15 mouse cellular contexts compared by ENCODE assay signal in the genomic region with DNA sequence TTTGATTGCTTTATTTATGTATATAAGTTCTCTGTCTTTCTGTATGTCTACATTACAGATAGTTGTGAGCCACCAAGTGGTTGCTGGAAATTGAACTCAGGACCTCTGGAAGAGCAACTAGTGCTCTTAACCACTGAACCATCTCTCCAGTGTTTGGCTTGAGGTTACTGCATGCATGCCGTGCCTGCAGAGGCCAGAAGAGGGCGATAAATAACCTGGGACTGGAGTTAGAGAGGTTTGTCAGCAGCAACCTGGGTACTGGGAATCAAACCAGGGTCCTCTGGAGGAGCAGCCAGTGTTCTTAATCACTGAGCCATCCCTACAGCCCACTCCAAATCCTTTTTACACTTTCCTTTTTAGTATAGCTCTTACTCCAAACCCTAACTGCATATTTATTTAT. TPM values are rescaled to one million over a fixed set of nuclear protein-coding genes. Genes with fewer than 3 reads are reported as not detected.
DNase-seq lines count a peak whose midpoint lies in the region; ATAC-seq and TF ChIP-seq lines count a peak whose summit lies in the region.
"Had no signal": no experiment of that assay in that cellular context is flagged by ENCODE, and none has a peak within 500 bp of the region (broad histone marks: within the 10 kb centered on the region; RNA-seq: fewer than 3 reads in every experiment).

No protein-coding gene starts in this region.

- peaks cover 29 to 48% of the 10 kb centered on the region in 2 experiments for H3K4me1 ChIP-seq in liver, embryonic 14.5 days (replicated peaks; ENCODE audit: control insufficient read depth in 2 of 2, insufficient read depth in 2 of 2, low read length in 1 of 2)
- H3K4me1 ChIP-seq in liver, embryonic 11.5 days (replicated peaks; ENCODE audit: control insufficient read depth, insufficient read depth, low read length), result peaks cover 11% of the 10 kb centered on the region
- peaks cover 2% of the 10 kb centered on the region for H3K4me1 ChIP-seq in bone marrow, adult 2 months (ENCODE audit: control insufficient read depth, insufficient read depth, low read length)
- H3K4me1 ChIP-seq in forebrain, postnatal 0 days (ENCODE audit: insufficient read depth), result peaks cover 5% of the 10 kb centered on the region; the same call in 1 of the 2 replicates
- H3K4me1 ChIP-seq in forebrain, embryonic 12.5 days, result peaks cover 16% of the 10 kb centered on the region

- H3K36me3 ChIP-seq in liver, embryonic 14.5 days (replicated peaks; ENCODE audit: control insufficient read depth, insufficient read depth, low read depth), result no peaks in the 10 kb centered on the region
- no peaks in the 10 kb centered on the region for H3K36me3 ChIP-seq in liver, embryonic 11.5 days (ENCODE audit: control insufficient read depth, insufficient read depth, low read length)
- no peaks in the 10 kb centered on the region for H3K36me3 ChIP-seq in forebrain, postnatal 0 days (ENCODE audit: insufficient read depth)
- H3K36me3 ChIP-seq in forebrain, embryonic 12.5 days (replicated peaks), result no peaks in the 10 kb centered on the region
- H3K36me3 ChIP-seq: forebrain, embryonic 15.5 days; liver, embryonic 15.5 days had no signal

- no peak overlapping the region for H3K9ac ChIP-seq in liver, embryonic 14.5 days (replicated peaks)
- no peak overlapping the region for H3K9ac ChIP-seq in liver, embryonic 11.5 days (ENCODE audit: low read depth, low read length)
- H3K9ac ChIP-seq in forebrain, postnatal 0 days, result no peak overlapping the region
- H3K9ac ChIP-seq in forebrain, embryonic 12.5 days, result no peak overlapping the region
- H3K9ac ChIP-seq: forebrain, embryonic 15.5 days; liver, embryonic 15.5 days had no signal

- no peak for TF ChIP-seq POLR2A in bone marrow, adult 2 months (IDR thresholded peaks at IDR 0.05; ENCODE audit: borderline replicate concordance, control insufficient read depth, low read depth, low read length)

- no peak for TF ChIP-seq EP300 in liver, embryonic 14.5 days (IDR thresholded peaks at IDR 0.05; ENCODE audit: low read depth)

- WGBS in liver, embryonic 14.5 days (ENCODE audit: insufficient replicate concordance), result 65% methylated on average over 2 of the region's 2 CpGs
- WGBS in liver, embryonic 11.5 days, result 69% methylated on average over 2 of the region's 2 CpGs
- 81% methylated on average over 2 of the region's 2 CpGs for WGBS in bone marrow, adult 2 months
- WGBS in forebrain, postnatal 0 days, result 82% methylated on average over 2 of the region's 2 CpGs
- 75% methylated on average over 2 of the region's 2 CpGs for WGBS in forebrain, embryonic 12.5 days

- ATAC-seq in liver, embryonic 14.5 days (ENCODE audit: insufficient read depth), result no peak
- ATAC-seq in liver, embryonic 11.5 days (replicated peaks; ENCODE audit: low FRiP score), result no peak
- no peak for ATAC-seq in forebrain, postnatal 0 days
- no peak for ATAC-seq in forebrain, embryonic 12.5 days (ENCODE audit: low FRiP score)
- ATAC-seq: forebrain, embryonic 15.5 days had no signal

- H3K9me3 ChIP-seq in liver, embryonic 14.5 days (ENCODE audit: control insufficient read depth, low read length), result no peaks in the 10 kb centered on the region
- H3K9me3 ChIP-seq in liver, embryonic 11.5 days (ENCODE audit: control insufficient read depth, low read length), result no peaks in the 10 kb centered on the region
- no peaks in the 10 kb centered on the region for H3K9me3 ChIP-seq in forebrain, postnatal 0 days (ENCODE audit: low read length)
- no peaks in the 10 kb centered on the region for H3K9me3 ChIP-seq in forebrain, embryonic 12.5 days
- H3K9me3 ChIP-seq: forebrain, embryonic 15.5 days; liver, embryonic 15.5 days had no signal

- no peak overlapping the region for H3K4me2 ChIP-seq in liver, embryonic 14.5 days (ENCODE audit: low read depth)
- no peak overlapping the region for H3K4me2 ChIP-seq in liver, embryonic 11.5 days
- no peak overlapping the region for H3K4me2 ChIP-seq in forebrain, postnatal 0 days (ENCODE audit: low read depth)
- H3K4me2 ChIP-seq in forebrain, embryonic 12.5 days, result no peak overlapping the region
- H3K4me2 ChIP-seq: forebrain, embryonic 15.5 days; heart, embryonic 11.5 days; liver, embryonic 15.5 days had no signal

- H3K27ac ChIP-seq in gastrocnemius, adult 2 months, result no peak overlapping the region
- no peak overlapping the region for H3K27ac ChIP-seq in liver, embryonic 14.5 days
- H3K27ac ChIP-seq in liver, embryonic 11.5 days (ENCODE audit: low read depth, low read length), result no peak overlapping the region
- no peak overlapping the region for H3K27ac ChIP-seq in bone marrow, adult 2 months (ENCODE audit: control insufficient read depth, insufficient read depth, low read depth, low read length, poor library complexity)
- H3K27ac ChIP-seq in forebrain, postnatal 0 days (ENCODE audit: low read depth, low read length), result no peak overlapping the region
- H3K27ac ChIP-seq in forebrain, embryonic 12.5 days, result no peak overlapping the region
- H3K27ac ChIP-seq: forebrain, embryonic 15.5 days; macrophage had no signal

- peak; percentile 20; the same call in 1 of the 2 replicates for TF ChIP-seq CTCF in gastrocnemius, adult 2 months (IDR thresholded peaks at IDR 0.05)
- peak; percentile 54 for TF ChIP-seq CTCF in liver, embryonic 14.5 days (IDR thresholded peaks at IDR 0.05; ENCODE audit: low read depth)
- peak; percentile 9; the same call in 1 of the 2 replicates for TF ChIP-seq CTCF in bone marrow, adult 2 months (IDR thresholded peaks at IDR 0.05; ENCODE audit: control insufficient read depth, insufficient read depth, low read length)
- no peak; the same call in 1 of the 2 replicates for TF ChIP-seq CTCF in forebrain, postnatal 0 days (IDR thresholded peaks at IDR 0.05; ENCODE audit: low read depth)

- DNase-seq in gastrocnemius, adult 2 months, result no peak
- DNase-seq in gastrocnemius, postnatal 4 days (ENCODE audit: low spot score in 2 of 2), result no peak
- DNase-seq in liver, embryonic 14.5 days (ENCODE audit: low read depth in 3 of 3, low spot score in 3 of 3), result no peak
- DNase-seq in liver, embryonic 11.5 days (ENCODE audit: low spot score), result no peak
- peak; percentile 21 for DNase-seq in CD4-positive helper T cell, adult 2 months (ENCODE audit: low read depth, low spot score)
- DNase-seq in forebrain, postnatal 0 days, result no peak
- DNase-seq: cerebellum, adult 11 months; midbrain, embryonic 14.5 days; right cerebral cortex, postnatal 4 days had no signal

- intact Hi-C loops in gastrocnemius, adult 2 months (cut with DNase I), result no loop called here

- H3K4me3 ChIP-seq in gastrocnemius, adult 2 months, result no peak overlapping the region
- no peak overlapping the region for H3K4me3 ChIP-seq in liver, embryonic 14.5 days (ENCODE audit: insufficient read depth in 1 of 2, low read depth in 2 of 2, low read length in 2 of 2)
- no peak overlapping the region for H3K4me3 ChIP-seq in liver, embryonic 11.5 days (ENCODE audit: low read depth, low read length)
- H3K4me3 ChIP-seq in bone marrow, adult 2 months (replicated peaks; ENCODE audit: control insufficient read depth, low read depth, low read length), result no peak overlapping the region
- no peak overlapping the region for H3K4me3 ChIP-seq in forebrain, postnatal 0 days (ENCODE audit: low read depth, low read length)
- H3K4me3 ChIP-seq in forebrain, embryonic 12.5 days (replicated peaks), result no peak overlapping the region
- H3K4me3 ChIP-seq: forebrain, embryonic 15.5 days; liver, embryonic 15.5 days had no signal

- no peaks in the 10 kb centered on the region for H3K27me3 ChIP-seq in liver, embryonic 14.5 days (ENCODE audit: control insufficient read depth, insufficient read depth, low read length)
- no peaks in the 10 kb centered on the region for H3K27me3 ChIP-seq in liver, embryonic 11.5 days (replicated peaks; ENCODE audit: control insufficient read depth, insufficient read depth, low read length)
- H3K27me3 ChIP-seq in forebrain, postnatal 0 days (ENCODE audit: insufficient read depth, low read length), result no peaks in the 10 kb centered on the region
- peaks cover 18% of the 10 kb centered on the region; the same call in 1 of the 2 replicates for H3K27me3 ChIP-seq in forebrain, embryonic 12.5 days
- H3K27me3 ChIP-seq: forebrain, embryonic 15.5 days; liver, embryonic 15.5 days had no signal

RNA-seq across cellular contexts. Expression of gene Metap2, which starts 19.9 kb away (rescaled TPM):
- total RNA-seq in gastrocnemius, adult 2 months (2021), result 100 to 1,000 TPM; 147 to 182 TPM
- 100 to 1,000 TPM; 173 to 183 TPM for total RNA-seq in gastrocnemius, postnatal 4 days (2021)
- polyA plus RNA-seq in liver, embryonic 14.5 days (2012; rRNA removed), result 95.7 and 181 TPM in 2 replicates
- polyA plus RNA-seq in liver, embryonic 14.5 days (2014; fragmentation: Nextera tagmentation; extraction: Ambion mirVana), result 176 and 195 TPM in 2 replicates
- 397 and 398 TPM in 2 replicates for polyA plus RNA-seq in liver, embryonic 11.5 days (2014; fragmentation: Nextera tagmentation; extraction: Ambion mirVana)
- polyA plus RNA-seq in bone marrow, adult 2 months (2011; ENCODE audit: insufficient read depth, insufficient read length, low replicate concordance, missing spikeins), result 963 and 1,559 TPM in 2 replicates
- 89.2 and 106 TPM in 2 replicates for total RNA-seq in forebrain, postnatal 0 days (2014; rRNA removed)
- polyA plus RNA-seq in forebrain, postnatal 0 days (2015; fragmentation: Nextera tagmentation; extraction: Ambion mirVana), result 144 and 146 TPM in 2 replicates
- polyA plus RNA-seq in forebrain, embryonic 12.5 days (2016; fragmentation: Nextera tagmentation; extraction: Ambion mirVana), result 200 and 213 TPM in 2 replicates
